Mouse (Mus musculus): ENCODE data around the gene Col13a1. TPM values are rescaled to one million over a fixed set of nuclear protein-coding genes. Genes with fewer than 3 reads are reported as not detected.

Gene Col13a1
- polyA plus RNA-seq, 2 experiments = 5.5 to 10.2 TPM

GRCm38 (mm10) chr10:61967207-61967606, 11.7 kb downstream of the Col13a1 start:
- Histone ChIP-seq H3K4me1 (ENCODE audit: control insufficient read depth, insufficient read depth, low read length) (no peaks in the 10 kb centered on the region), H3K36me3 (ENCODE audit: control insufficient read depth, insufficient read depth, low read length) (no peaks in the 10 kb centered on the region), H3K9me3 (ENCODE audit: control insufficient read depth, low read length) (no peaks in the 10 kb centered on the region), H3K9ac (ENCODE audit: low read depth, low read length, severe bottlenecking) (no peak overlapping the region), H3K27ac (replicated peaks; ENCODE audit: low read depth, low read length) (no peak overlapping the region), H3K4me3 (replicated peaks; ENCODE audit: low read length) (no peak overlapping the region), H3K27me3 (ENCODE audit: control insufficient read depth, insufficient read depth, low read length) (no peaks in the 10 kb centered on the region), H3K4me2 (replicated peaks; ENCODE audit: low read depth, low read length, severe bottlenecking) (no peak overlapping the region)
- WGBS = 36% methylated on average over 3 of the region's 3 CpGs
- ATAC-seq (ENCODE audit: low FRiP score, low read depth) (no peak), DNase-seq (ENCODE audit: low spot score) (no peak)
- TF ChIP-seq POLR2A (IDR thresholded peaks at IDR 0.05; ENCODE audit: borderline replicate concordance, extremely low read depth, insufficient read depth, insufficient read length) = no peak

GRCm38 (mm10) chr10:61965386-61965841, 13.5 kb downstream of the Col13a1 start:
- H3K27ac ChIP-seq (replicated peaks; ENCODE audit: low read depth, low read length) = no peak overlapping the region
- WGBS = 14% methylated on average over 7 of the region's 7 CpGs
- no peak overlapping the region for H3K4me2 ChIP-seq (replicated peaks; ENCODE audit: low read depth, low read length, severe bottlenecking)
- no peaks in the 10 kb centered on the region for H3K9me3 ChIP-seq (ENCODE audit: control insufficient read depth, low read length)
- no peaks in the 10 kb centered on the region for H3K36me3 ChIP-seq (ENCODE audit: control insufficient read depth, insufficient read depth, low read length)
- no peaks in the 10 kb centered on the region for H3K27me3 ChIP-seq (ENCODE audit: control insufficient read depth, insufficient read depth, low read length)
- H3K9ac ChIP-seq (ENCODE audit: low read depth, low read length, severe bottlenecking) = no peak overlapping the region
- ATAC-seq (ENCODE audit: low FRiP score, low read depth) (peak; percentile 75), DNase-seq (ENCODE audit: low spot score) (peak; percentile 32)
- H3K4me1 ChIP-seq (ENCODE audit: control insufficient read depth, insufficient read depth, low read length) = no peaks in the 10 kb centered on the region
- H3K4me3 ChIP-seq (replicated peaks; ENCODE audit: low read length) = no peak overlapping the region
- no peak for TF ChIP-seq POLR2A (IDR thresholded peaks at IDR 0.05; ENCODE audit: borderline replicate concordance, extremely low read depth, insufficient read depth, insufficient read length)

GRCm38 (mm10) chr10:61956718-61957117, 22.2 kb downstream of the Col13a1 start:
- H3K27me3 ChIP-seq (ENCODE audit: control insufficient read depth, insufficient read depth, low read length) = no peaks in the 10 kb centered on the region
- WGBS = 81% methylated on average over 6 of the region's 6 CpGs
- no peak overlapping the region for H3K4me3 ChIP-seq (replicated peaks; ENCODE audit: low read length)
- no peaks in the 10 kb centered on the region for H3K9me3 ChIP-seq (ENCODE audit: control insufficient read depth, low read length)
- DNase-seq (ENCODE audit: low spot score) (no peak), ATAC-seq (ENCODE audit: low FRiP score, low read depth) (no peak)
- H3K27ac ChIP-seq (replicated peaks; ENCODE audit: low read depth, low read length) = no peak overlapping the region
- no peak overlapping the region for H3K9ac ChIP-seq (ENCODE audit: low read depth, low read length, severe bottlenecking)
- H3K36me3 ChIP-seq (ENCODE audit: control insufficient read depth, insufficient read depth, low read length) = no peaks in the 10 kb centered on the region
- H3K4me2 ChIP-seq (replicated peaks; ENCODE audit: low read depth, low read length, severe bottlenecking) = no peak overlapping the region
- H3K4me1 ChIP-seq (ENCODE audit: control insufficient read depth, insufficient read depth, low read length) = peaks cover 8% of the 10 kb centered on the region; the same call in 1 of the 2 replicates
- no peak for TF ChIP-seq POLR2A (IDR thresholded peaks at IDR 0.05; ENCODE audit: borderline replicate concordance, extremely low read depth, insufficient read depth, insufficient read length)

- DNase-seq (ENCODE audit: low spot score) (no peak), ATAC-seq (ENCODE audit: low FRiP score, low read depth) (no peak)
- Histone ChIP-seq H3K27ac (replicated peaks; ENCODE audit: low read depth, low read length) (no peak overlapping the region), H3K4me2 (replicated peaks; ENCODE audit: low read depth, low read length, severe bottlenecking) (no peak overlapping the region), H3K36me3 (ENCODE audit: control insufficient read depth, insufficient read depth, low read length) (no peaks in the 10 kb centered on the region), H3K4me3 (replicated peaks; ENCODE audit: low read length) (no peak overlapping the region), H3K27me3 (ENCODE audit: control insufficient read depth, insufficient read depth, low read length) (no peaks in the 10 kb centered on the region), H3K9me3 (ENCODE audit: control insufficient read depth, low read length) (no peaks in the 10 kb centered on the region), H3K9ac (ENCODE audit: low read depth, low read length, severe bottlenecking) (no peak overlapping the region), H3K4me1 (ENCODE audit: control insufficient read depth, insufficient read depth, low read length) (peaks cover 8% of the 10 kb centered on the region; the same call in 1 of the 2 replicates)
- TF ChIP-seq POLR2A (IDR thresholded peaks at IDR 0.05; ENCODE audit: borderline replicate concordance, extremely low read depth, insufficient read depth, insufficient read length) = no peak
- WGBS = 71% methylated on average over 5 of the region's 5 CpGs
Measured at GRCm38 (mm10) chr10:61953916-61954315, 25.0 kb downstream of the Col13a1 start.

GRCm38 (mm10) chr10:61949542-61949941, 29.4 kb downstream of the Col13a1 start:
- H3K4me2 ChIP-seq (replicated peaks; ENCODE audit: low read depth, low read length, severe bottlenecking) = no peak overlapping the region
- H3K9me3 ChIP-seq (ENCODE audit: control insufficient read depth, low read length) = no peaks in the 10 kb centered on the region
- H3K27me3 ChIP-seq (ENCODE audit: control insufficient read depth, insufficient read depth, low read length) = no peaks in the 10 kb centered on the region
- H3K9ac ChIP-seq (ENCODE audit: low read depth, low read length, severe bottlenecking) = no peak overlapping the region
- WGBS = 60% methylated on average over 6 of the region's 6 CpGs
- no peak for DNase-seq (ENCODE audit: low spot score)
- no peak; the same call in 1 of the 2 replicates for ATAC-seq (ENCODE audit: low FRiP score, low read depth)
- H3K4me1 ChIP-seq (ENCODE audit: control insufficient read depth, insufficient read depth, low read length) = peaks cover 8% of the 10 kb centered on the region; the same call in 1 of the 2 replicates
- no peak for TF ChIP-seq POLR2A (IDR thresholded peaks at IDR 0.05; ENCODE audit: borderline replicate concordance, extremely low read depth, insufficient read depth, insufficient read length)
- no peak overlapping the region for H3K27ac ChIP-seq (replicated peaks; ENCODE audit: low read depth, low read length)
- H3K36me3 ChIP-seq (ENCODE audit: control insufficient read depth, insufficient read depth, low read length) = no peaks in the 10 kb centered on the region
- H3K4me3 ChIP-seq (replicated peaks; ENCODE audit: low read length) = no peak overlapping the region

GRCm38 (mm10) chr10:61944386-61944785, 34.5 kb downstream of the Col13a1 start:
- no peak overlapping the region for H3K27ac ChIP-seq (replicated peaks; ENCODE audit: low read depth, low read length)
- 80% methylated on average over 2 of the region's 2 CpGs for WGBS
- no peak overlapping the region for H3K9ac ChIP-seq (ENCODE audit: low read depth, low read length, severe bottlenecking)
- no peaks in the 10 kb centered on the region for H3K27me3 ChIP-seq (ENCODE audit: control insufficient read depth, insufficient read depth, low read length)
- H3K4me2 ChIP-seq (replicated peaks; ENCODE audit: low read depth, low read length, severe bottlenecking) = no peak overlapping the region
- no peaks in the 10 kb centered on the region for H3K36me3 ChIP-seq (ENCODE audit: control insufficient read depth, insufficient read depth, low read length)
- no peak overlapping the region for H3K4me3 ChIP-seq (replicated peaks; ENCODE audit: low read length)
- DNase-seq (ENCODE audit: low spot score) (no peak), ATAC-seq (ENCODE audit: low FRiP score, low read depth) (no peak)
- H3K9me3 ChIP-seq (ENCODE audit: control insufficient read depth, low read length) = no peaks in the 10 kb centered on the region
- no peaks in the 10 kb centered on the region for H3K4me1 ChIP-seq (ENCODE audit: control insufficient read depth, insufficient read depth, low read length)
- no peak for TF ChIP-seq POLR2A (IDR thresholded peaks at IDR 0.05; ENCODE audit: borderline replicate concordance, extremely low read depth, insufficient read depth, insufficient read length)

All from limb, embryonic 14.5 days (tissue).